Mouse (Mus musculus): ENCODE data around the gene Cox6b2.

DNA sequence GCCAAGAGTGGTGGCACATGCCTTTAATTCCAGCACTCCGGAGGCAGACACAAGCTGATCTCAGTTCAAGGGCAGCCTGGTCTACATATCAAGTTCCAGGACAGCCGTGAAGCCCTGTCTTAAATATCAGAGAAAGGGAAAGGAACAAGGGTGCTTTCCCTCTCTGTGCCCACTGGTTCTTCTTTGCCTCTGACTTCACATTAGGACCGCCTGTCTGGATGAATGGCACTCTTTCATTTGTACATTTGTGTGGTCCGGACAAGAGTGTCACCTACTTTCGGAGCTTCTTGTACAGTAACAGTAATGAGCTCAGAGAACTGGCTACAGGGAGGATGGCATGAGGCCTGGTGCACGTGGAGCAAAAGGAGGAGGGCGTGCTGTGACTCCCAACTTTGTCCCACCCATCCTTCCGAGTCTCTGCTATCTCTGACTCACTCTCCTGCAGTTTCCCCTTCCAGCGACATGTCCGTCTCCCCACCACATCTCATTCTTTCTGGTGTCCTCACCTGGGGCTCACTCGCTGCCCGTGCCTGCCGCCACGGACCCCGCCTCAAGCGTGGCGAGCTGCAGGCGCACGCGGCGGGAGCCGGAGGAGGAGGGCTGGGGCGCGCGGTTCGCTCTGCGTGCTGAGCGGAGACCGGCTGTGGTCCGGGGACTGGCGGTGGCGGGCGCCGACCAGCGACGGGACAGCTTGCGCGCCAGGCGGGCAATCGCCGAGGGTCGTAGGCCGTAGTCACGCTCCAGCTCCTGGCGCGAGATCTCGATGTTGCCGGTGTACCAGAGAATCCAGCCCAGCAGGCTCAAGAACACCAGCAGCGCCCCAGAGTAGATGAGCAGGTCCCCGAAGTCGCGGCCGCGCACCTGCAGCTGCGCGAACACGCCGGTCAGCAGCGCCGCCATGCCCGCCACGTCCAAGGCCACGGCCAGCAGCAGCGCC lies 35.9 kb upstream of the Cox6b2 start:
- TF ChIP-seq CTCF (IDR thresholded peaks at IDR 0.05; ENCODE audit: low read depth, low read length) (no peak), POLR2A (IDR thresholded peaks at IDR 0.05; ENCODE audit: insufficient read depth, low read length) (no peak), EP300 (IDR thresholded peaks at IDR 0.05; ENCODE audit: insufficient read depth, low read depth, low read length) (no peak)

Measured in ES-Bruce4 (cell line).